Mouse (Mus musculus): ENCODE measurements around the gene Ppp1r14d.

Ppp1r14d gene

DNA sequence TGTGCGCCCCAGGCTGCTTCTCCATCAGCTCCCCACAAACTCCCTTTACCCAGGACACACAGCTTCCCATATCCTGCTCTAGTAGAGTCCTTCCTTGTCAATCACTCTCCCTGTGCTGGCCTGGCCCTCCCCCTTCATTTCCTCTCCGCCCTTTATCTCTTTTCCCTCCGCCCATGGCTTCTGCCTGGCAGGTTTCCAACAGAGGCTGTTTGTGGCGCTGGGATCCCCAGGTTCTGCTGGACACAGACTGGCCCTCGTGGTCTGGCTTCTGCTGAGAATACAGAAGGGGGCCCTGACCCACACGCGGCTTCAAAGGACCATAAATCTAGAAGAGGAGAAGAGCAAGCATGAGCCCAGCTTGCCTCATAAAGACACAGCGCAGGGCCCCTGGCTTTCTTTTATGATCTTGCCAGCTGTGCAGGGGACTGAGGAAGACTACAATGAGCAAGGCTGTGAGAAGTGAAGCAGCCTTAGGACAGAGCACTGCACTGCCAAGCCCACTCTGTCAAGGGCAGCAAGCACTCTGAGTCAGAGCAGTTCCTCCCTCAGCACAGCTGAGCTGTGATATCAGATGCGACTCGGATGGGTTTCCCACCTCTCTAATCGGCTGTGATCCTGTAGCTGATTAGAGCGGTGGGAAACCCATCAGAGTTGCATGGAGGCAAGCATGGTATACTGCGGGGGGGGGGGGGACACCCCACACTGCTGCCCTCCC, 56.7 kb downstream of the Ppp1r14d start:
- DNase-seq (ENCODE audit: low spot score in 2 of 2), result peak in 1 of 2 experiments; percentile 43

DNA sequence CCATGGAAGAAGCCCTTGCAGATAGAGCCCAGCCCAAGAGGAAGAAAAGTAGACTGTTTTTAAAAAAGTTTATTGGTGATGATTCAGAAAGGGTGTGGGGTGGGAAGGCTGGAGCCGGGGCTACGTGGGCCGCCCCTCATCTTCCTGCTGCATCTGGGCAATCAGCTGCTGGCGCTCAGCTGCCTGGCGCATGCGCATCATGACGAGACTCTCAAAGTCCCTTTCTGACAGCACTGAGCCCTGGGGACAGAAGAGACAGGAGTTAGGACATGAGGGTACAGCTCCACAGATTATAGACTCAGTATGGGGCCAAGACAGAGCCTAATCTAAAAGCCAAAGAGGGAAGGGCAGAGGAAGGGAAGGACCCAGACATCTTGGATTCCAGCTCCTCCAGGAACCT, 57.3 kb downstream of the Ppp1r14d start:
- DNase-seq (ENCODE audit: low spot score in 2 of 2), result no peak

DNA sequence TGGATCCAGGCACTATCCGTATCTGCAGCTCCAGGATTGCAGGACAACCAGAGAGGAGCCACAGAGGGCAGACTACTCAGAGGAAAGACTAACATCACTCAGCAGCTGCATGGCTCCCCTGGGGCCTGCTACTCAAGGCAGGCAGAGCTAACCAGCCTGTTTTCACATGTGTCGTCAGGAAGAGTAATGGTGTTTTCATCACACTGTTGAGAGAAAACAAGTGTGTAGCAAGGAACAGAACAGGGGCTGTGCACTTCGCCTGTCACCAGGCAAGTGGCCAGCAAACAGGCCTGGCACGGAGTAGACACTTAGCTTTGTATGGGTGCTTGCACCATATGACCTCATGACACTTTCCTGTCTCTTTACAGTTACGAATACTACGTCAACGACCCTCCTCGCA, 58.1 kb downstream of the Ppp1r14d start:
- DNase-seq (ENCODE audit: low spot score in 2 of 2), result no peak

DNA sequence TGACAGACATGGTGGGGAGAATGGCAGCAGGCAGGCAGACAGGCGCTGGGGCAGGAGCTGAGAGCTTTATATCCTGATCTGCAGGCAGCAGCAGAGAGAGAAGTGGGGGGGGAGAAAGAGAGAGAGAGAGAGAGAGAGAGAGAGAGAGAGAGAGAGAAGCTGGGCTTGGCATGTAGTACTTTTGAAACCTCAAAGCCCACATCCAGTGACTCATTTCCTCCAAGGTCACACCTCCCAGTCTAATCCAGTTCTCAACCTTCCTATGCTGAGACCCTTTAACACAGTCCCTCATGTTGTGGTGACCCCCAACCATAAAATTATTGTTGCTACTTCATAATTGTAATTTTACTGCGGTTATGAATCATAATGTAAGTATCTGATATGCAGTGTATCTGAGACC, 59.4 kb downstream of the Ppp1r14d start:
- no peak for DNase-seq (ENCODE audit: low spot score in 2 of 2)
